Mouse (Mus musculus) CD4-positive naive resting alpha-beta T cell, adult 76 days (primary cell): Measurements from ENCODE around the gene 5730596B20Rik. TPM values are rescaled to one million over a fixed set of nuclear protein-coding genes. Genes with fewer than 3 reads are reported as not detected.

ENCODE experiments used
- total RNA-seq: library from RNA; stranded (reverse); gene quantifications from one replicate; pipeline ENCODE4 v1.2.4, GENCODE M21; 2023

5730596B20Rik gene
- total RNA-seq, result not detected

DNA sequence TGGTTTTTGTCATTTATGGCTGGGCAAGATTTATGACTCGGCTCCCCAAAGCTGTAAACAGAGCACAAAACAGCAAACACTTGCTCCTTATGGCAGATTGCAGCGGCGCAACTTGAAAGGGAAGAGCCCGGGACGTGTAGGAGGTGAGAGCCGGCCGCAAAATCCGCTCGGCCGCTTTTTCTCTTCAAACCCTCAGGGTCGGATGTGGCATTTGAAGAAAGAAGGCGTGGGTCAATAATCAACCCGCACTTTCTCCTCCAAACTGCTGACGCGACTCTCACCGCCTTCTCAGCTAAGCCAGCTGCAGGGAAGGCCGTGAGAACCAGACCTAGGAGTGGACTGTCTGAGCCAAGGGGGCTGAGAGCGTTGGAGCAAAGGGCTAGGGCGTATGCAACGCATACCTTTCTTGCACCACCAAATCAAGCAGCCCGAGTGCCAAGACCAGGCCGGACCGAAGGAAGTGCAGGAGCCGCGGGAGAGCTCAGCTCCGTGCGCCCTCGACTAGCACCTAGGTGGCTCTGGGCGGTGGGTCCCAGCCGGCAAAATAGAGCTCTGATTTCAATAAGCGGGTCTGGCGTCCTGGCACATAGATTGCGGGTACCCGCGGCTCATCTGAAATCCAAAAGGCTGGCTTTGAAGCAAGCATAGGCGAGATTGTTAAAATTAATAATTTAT is at the start of gene 5730596B20Rik:
Gene 5730596B20Rik, plus strand, starts transcription at position 438 of the 675 bp plus-strand sequence.

DNA sequence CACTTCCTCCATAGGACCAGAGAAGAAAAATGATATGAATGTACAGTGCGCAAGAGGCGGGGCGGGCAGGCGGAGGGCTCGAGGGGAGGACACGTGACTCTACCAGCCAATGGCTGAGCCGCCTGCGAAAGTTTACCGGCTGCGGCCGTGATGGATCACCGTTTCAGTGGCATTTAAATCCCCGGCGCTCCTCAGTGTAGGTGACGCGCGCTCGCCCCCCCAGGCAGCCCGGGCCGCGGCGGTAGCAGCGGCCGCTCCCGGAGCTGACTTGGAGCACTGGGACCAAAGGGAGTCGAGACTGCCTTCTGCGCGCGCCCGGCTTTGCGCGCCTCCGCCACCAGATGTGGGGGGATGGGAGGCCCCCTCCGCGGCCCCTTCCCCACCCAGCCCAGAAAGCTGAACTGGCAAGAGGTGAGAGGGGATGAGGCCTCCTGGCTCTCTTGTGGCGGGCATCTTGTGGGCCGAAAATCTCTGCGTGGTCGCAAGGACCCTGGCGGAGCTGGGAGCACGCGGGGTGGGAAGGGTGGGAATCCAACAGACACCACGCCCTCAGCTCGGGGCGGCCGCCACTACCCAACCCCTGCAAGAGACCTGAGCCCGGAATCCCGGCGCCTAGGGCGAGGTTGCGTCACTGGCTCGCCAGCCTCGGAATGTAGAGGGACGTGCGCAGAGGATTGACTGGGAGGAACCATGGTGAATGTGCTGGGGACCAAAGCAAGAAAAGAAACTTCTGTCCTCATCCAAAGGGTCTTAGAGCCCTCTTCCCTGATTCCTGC is 18.8 kb upstream of the 5730596B20Rik start, which contains the start of gene Hoxa1:
Gene Hoxa1, minus strand, starts transcription at position 42 of the 776 bp plus-strand sequence.

DNA sequence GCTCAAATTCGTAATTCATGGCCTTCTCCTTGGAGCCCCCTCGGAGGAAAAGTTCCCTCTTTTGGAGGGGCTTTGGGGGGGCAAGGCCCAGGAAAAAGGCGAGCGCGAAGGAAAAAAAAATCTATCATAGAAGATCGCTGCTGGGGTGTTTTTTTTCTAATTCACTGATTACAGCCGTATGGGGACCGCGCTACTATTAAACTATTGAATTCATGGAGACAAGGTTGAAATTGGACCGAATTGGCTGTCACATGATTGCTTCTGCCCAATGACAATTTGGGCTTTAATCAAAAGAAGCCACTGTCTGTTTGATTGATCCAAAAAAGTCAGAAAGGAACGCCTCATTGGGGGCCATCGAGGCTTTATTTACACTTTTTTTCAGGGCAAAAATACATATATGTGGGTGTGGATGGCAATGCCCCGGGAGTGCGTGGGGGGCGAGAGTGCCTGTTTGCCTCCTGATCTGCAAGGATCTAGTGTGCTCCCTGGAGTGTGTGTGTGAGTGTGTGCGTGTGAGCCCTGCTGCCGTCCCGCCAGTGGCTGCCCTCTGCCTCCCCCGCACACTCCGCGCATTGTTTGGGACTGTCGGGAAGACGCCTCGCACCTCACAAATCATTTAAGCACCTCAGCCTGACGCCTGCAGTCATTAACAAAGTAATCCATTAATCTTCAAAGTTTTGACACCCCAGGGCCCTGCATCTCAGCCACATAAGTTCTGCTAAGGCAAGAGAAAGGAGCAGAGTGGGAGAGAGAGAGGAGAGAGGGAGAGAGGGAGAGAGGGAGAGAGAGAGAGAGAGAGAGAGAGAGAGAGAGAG is 12.5 kb upstream of the 5730596B20Rik start, which contains the start of gene Hoxa2:
Gene Hoxa2, minus strand, starts transcription at position 206 of the 815 bp plus-strand sequence.

DNA sequence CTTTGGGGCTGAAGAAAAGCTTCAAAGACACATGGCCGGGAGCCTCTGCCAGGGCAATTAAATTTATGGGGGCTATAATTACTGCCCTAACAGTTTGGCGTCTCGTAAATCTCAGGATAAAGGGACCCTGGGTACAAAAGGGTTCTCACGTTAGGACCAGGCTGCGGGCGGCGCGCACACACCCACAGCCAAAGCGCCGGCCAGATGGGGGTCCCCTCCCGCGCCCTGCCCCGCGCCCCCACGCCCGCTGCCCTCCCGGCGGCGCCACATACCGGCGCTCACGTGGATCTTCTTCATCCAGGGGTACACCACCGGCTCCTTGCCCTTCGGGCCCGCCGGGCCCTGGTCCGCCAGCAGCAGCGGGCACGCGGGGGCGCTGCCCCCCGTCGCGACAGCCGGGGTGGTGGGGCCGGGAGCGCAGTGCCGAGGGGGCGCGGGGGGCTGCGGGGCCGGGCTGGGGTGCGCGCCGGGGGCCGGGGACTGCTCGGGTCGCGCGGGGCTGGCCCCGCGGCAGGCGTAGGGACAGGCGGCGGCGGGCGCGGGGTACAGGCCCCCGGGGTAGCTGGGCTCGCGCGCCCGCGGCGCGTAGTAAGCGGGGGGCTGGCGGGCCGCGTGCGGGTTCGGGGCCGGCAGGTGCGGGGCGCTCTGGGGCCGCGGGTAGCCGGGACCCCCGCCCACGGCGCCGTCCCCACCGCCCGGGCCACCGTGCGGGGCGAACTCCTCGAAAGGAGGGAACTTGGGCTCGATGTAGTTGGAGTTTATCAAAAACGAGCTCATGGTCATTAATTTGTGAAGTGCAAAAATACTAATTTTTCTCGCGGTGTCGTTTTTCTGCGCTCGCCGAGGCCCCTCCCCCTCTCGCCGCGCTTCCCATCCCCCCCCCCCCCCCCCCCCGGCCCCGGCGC is 13.9 kb downstream of the 5730596B20Rik start, which contains the start of gene Hoxa4:
Gene Hoxa4, minus strand, starts transcription at position 848 of the 905 bp plus-strand sequence.

GRCm38 (mm10) chr6:52204050-52204752 is 26.9 kb downstream of the 5730596B20Rik start, which contains the start of gene Hoxa5:
TSS of gene Hoxa5 (minus strand) at chr6:52204587.

GRCm38 (mm10) chr6:52208072-52208867 is 31.0 kb downstream of the 5730596B20Rik start, which contains the start of gene Hoxa6:
TSS of gene Hoxa6 (minus strand) at chr6:52208722.

DNA sequence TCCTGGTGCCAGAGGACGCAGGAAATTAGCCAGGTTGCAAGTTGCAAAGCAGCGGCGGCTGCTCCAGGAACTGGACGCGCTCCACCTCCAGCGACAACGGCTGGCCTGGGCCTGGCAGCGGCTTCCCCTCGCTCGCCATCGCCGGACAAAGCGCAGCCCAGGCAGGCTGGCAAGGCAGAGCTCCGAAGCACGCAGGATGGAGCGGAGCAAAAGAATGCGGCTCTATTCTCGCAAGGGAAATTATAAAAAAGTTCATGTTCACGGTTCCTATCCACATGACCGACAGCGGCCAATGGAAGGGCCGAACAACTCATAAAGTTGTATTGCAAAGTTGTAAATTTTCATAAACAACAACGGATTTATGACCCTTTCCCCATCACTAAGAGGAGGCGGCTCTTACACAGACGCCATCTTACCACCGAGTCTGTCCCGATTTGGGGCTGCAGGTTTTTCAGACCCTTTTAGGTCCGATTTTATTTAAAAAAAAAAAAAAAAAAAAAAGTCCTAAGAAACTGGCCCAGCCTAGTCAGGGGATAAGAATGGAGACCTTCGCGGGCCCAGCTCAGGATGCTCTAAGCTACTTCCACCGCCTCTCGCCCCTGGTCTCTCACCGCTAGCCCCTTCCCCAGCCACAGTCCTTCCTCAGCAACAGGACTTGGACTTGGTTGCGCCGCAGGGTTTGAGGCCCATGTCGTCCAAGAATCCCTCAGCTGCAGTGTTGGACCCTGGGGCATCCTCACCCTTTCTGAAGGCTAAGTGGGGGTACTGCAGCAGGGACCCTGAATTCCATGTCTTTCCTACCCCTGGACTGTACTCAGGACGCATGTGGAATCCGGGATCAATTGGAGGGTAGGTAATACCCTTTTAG is 36.1 kb downstream of the 5730596B20Rik start, which contains the start of the genes Hoxa3 and Gm28308:
Gene Hoxa3, minus strand, starts transcription at position 218 of the 868 bp plus-strand sequence.
Gene Gm28308, minus strand, starts transcription at position 221 of the 868 bp plus-strand sequence.

DNA sequence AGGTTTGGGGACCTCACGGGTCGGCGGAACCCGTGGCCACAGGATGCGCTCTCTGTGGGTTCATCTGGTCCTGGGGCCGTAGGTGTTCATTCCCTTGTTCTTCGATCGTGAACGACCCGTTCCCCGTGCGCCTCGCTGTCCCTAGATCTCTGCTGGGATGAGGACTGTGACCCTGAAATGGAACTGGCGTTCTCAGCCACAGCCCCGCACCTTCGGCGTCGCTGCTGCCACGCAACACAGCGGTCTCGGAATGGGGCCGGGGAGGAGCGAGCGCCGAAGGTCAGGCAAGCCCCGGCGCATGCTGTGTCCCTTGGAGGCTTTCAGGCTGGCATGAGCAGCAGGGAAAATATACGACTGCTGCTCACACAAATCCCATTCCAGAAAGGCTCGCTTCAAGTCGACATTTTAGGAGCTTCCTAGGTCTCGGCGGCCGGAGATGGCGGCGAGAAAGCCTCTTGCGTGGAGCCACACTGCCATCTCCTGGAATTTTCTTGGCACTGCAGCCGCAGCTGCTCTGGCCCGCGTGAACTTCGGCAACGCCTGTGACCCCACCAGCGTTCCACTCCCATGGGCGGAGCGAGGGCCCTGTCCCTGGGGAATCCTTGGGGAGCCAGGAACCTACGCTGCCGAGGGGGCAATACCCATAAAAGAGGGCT is 44.2 kb downstream of the 5730596B20Rik start, which contains the start of gene Hoxa7:
Gene Hoxa7, minus strand, starts transcription at position 518 of the 656 bp plus-strand sequence.

Other genes starting within 250 kb of the 5730596B20Rik start
- gene Skap2, start 164.9 kb upstream of the 5730596B20Rik start, total RNA-seq, result 15.0 TPM
- not detected for gene Hoxa1, start 19.2 kb upstream of the 5730596B20Rik start, total RNA-seq
- not detected for gene Hoxa2, start 12.7 kb upstream of the 5730596B20Rik start, total RNA-seq
- gene Hoxa4, start 14.3 kb downstream of the 5730596B20Rik start, total RNA-seq, result not detected
- not detected for gene Hoxa5, start 27.1 kb downstream of the 5730596B20Rik start, total RNA-seq
- not detected for gene Hoxa6, start 31.2 kb downstream of the 5730596B20Rik start, total RNA-seq
- gene Hoxa3, start 35.8 kb downstream of the 5730596B20Rik start, total RNA-seq, result 0.23 TPM
- gene Gm28308, start 35.8 kb downstream of the 5730596B20Rik start, total RNA-seq, result not detected
- not detected for gene Hoxa7, start 44.4 kb downstream of the 5730596B20Rik start, total RNA-seq
- not detected for gene Hoxa9, start 53.6 kb downstream of the 5730596B20Rik start, total RNA-seq
- gene Hoxa10, start 63.4 kb downstream of the 5730596B20Rik start, total RNA-seq, result not detected
- gene Hoxa11, start 68.3 kb downstream of the 5730596B20Rik start, total RNA-seq, result not detected
- not detected for gene Hoxa13, start 83.4 kb downstream of the 5730596B20Rik start, total RNA-seq
- 1.7 TPM for gene Evx1, start 136.0 kb downstream of the 5730596B20Rik start, total RNA-seq